Mouse (Mus musculus) testis, adult 2 months (tissue): ENCODE measurements at regions not wholly inside any gene's neighbourhood (a gene's known extent, or its start where the extent isn't known, plus 50 kb on each side); places are given as distances from the start of the nearest gene placed in this dataset.
A peak's percentile ranks its signal among the peaks of the same experiment; 100 is the strongest.

Experiments used
- CTCF ChIP-seq: fragments of 200-500 bp; IDR thresholded peaks from 2 replicates; pipeline ENCODE4 v1.5.1; 2012; ENCODE audit warnings: low read depth, mild to moderate bottlenecking, inconsistent platforms, low read length, moderate library complexity; ENCODE audit not compliant: control insufficient read depth, insufficient read depth, insufficient replicate concordance
- POLR2A ChIP-seq: fragments of 200-500 bp; IDR thresholded peaks from 2 replicates; pipeline ENCODE4 v1.6.1; 2012; ENCODE audit warnings: low read depth, mild to moderate bottlenecking, inconsistent platforms, low read length, moderate library complexity; ENCODE audit not compliant: control insufficient read depth

GRCm38 (mm10) chr5:43391412-43392029 is 123.8 kb upstream of the C1qtnf7 start:
- TF ChIP-seq CTCF (peak; percentile 57; the same call in 1 of the 2 replicates), POLR2A (no peak)
